In genomic region chr19:42255438-42255783, GRCm38 (mm10) we compare ENCODE assay signal across 8 mouse cellular contexts. TPM values are rescaled to one million over a fixed set of nuclear protein-coding genes. Genes with fewer than 3 reads are reported as not detected.
A peak's percentile ranks its signal among the peaks of the same experiment; 100 is the strongest.
DNase-seq lines count a peak whose midpoint lies in the region; ATAC-seq and TF ChIP-seq lines count a peak whose summit lies in the region.

No protein-coding gene starts in this region.

- no peaks in the 10 kb centered on the region for H3K36me3 ChIP-seq in embryonic facial prominence, embryonic 13.5 days
- no peaks in the 10 kb centered on the region for H3K36me3 ChIP-seq in intestine, postnatal 0 days (ENCODE audit: control insufficient read depth, insufficient read depth)
- H3K36me3 ChIP-seq in midbrain, embryonic 14.5 days (ENCODE audit: control insufficient read depth, insufficient read depth, low read length), result no peaks in the 10 kb centered on the region

- H3K27ac ChIP-seq in left cerebral cortex, adult 2 months, result peak overlapping the region; percentile 99
- H3K27ac ChIP-seq in embryonic facial prominence, embryonic 13.5 days, result no peak overlapping the region
- H3K27ac ChIP-seq in intestine, postnatal 0 days (ENCODE audit: low read depth, low read length), result no peak overlapping the region
- H3K27ac ChIP-seq in midbrain, embryonic 14.5 days (replicated peaks; ENCODE audit: low read depth, low read length), result peak overlapping the region; percentile 85

- no peaks in the 10 kb centered on the region for H3K9me3 ChIP-seq in embryonic facial prominence, embryonic 13.5 days
- no peaks in the 10 kb centered on the region for H3K9me3 ChIP-seq in intestine, postnatal 0 days (ENCODE audit: control insufficient read depth)
- no peaks in the 10 kb centered on the region for H3K9me3 ChIP-seq in midbrain, embryonic 14.5 days (ENCODE audit: control insufficient read depth, low read length)

- 4% methylated on average over 7 of the region's 23 CpGs for WGBS in embryonic facial prominence, embryonic 13.5 days
- WGBS in intestine, postnatal 0 days, result 1% methylated on average over 20 of the region's 23 CpGs
- WGBS in midbrain, embryonic 14.5 days, result under 1% methylated on average over 13 of the region's 23 CpGs

- TF ChIP-seq CTCF in left cerebral cortex, adult 2 months (IDR thresholded peaks at IDR 0.05), result no peak
- TF ChIP-seq CTCF in intestine, postnatal 0 days (IDR thresholded peaks at IDR 0.05; ENCODE audit: low read depth), result no peak

- H3K4me1 ChIP-seq in embryonic facial prominence, embryonic 13.5 days, result peaks cover 6% of the 10 kb centered on the region
- 0 out of 2 replicates have a peak, but pooled peaks cover 2% of the 10 kb centered on the region for H3K4me1 ChIP-seq in intestine, postnatal 0 days (replicated peaks; ENCODE audit: control insufficient read depth, insufficient read depth, low read length)
- H3K4me1 ChIP-seq in midbrain, embryonic 14.5 days (ENCODE audit: control insufficient read depth, insufficient read depth, low read length), result peaks cover 15% of the 10 kb centered on the region

- H3K4me3 ChIP-seq in left cerebral cortex, adult 2 months, result peak overlapping the region; percentile 76
- peak overlapping the region; percentile 41 for H3K4me3 ChIP-seq in embryonic facial prominence, embryonic 13.5 days
- peak overlapping the region; percentile 26 for H3K4me3 ChIP-seq in intestine, postnatal 0 days (ENCODE audit: low read depth, low read length)
- peak overlapping the region; percentile 62 for H3K4me3 ChIP-seq in midbrain, embryonic 14.5 days (replicated peaks; ENCODE audit: low read depth, low read length)

- H3K4me2 ChIP-seq in embryonic facial prominence, embryonic 13.5 days, result peak overlapping the region; percentile 68
- H3K4me2 ChIP-seq in intestine, postnatal 0 days (replicated peaks; ENCODE audit: low read depth), result peak overlapping the region; percentile 63
- peak overlapping the region; percentile 66 for H3K4me2 ChIP-seq in midbrain, embryonic 14.5 days (ENCODE audit: low read length)

- peaks cover 25% of the 10 kb centered on the region for H3K27me3 ChIP-seq in embryonic facial prominence, embryonic 13.5 days
- peaks cover 22% of the 10 kb centered on the region; the same call in 1 of the 2 replicates for H3K27me3 ChIP-seq in intestine, postnatal 0 days (replicated peaks; ENCODE audit: control insufficient read depth, insufficient read depth, low read length)
- H3K27me3 ChIP-seq in midbrain, embryonic 14.5 days (ENCODE audit: control insufficient read depth, insufficient read depth, low read length), result no peaks in the 10 kb centered on the region

- intact Hi-C loops in left cerebral cortex, adult 2 months (cut with DNase I), result no loop called here

- DNase-seq in left cerebral cortex, adult 2 months (ENCODE audit: extremely low spot score in 1 of 2, low spot score in 2 of 2), result peak in 1 of 2 experiments; percentile 70
- DNase-seq in left cerebral cortex, adult 11 months (ENCODE audit: low spot score), result no peak
- peak; percentile 82 for DNase-seq in midbrain, embryonic 14.5 days
- no peak for DNase-seq in urinary bladder, postnatal 14 days (ENCODE audit: low spot score)
- DNase-seq in retina, postnatal 1 day, result no peak

- ATAC-seq in embryonic facial prominence, embryonic 13.5 days (ENCODE audit: insufficient number of reproducible peaks, insufficient read depth, low FRiP score, low TSS enrichment, low read depth), result no peak
- peak; percentile 28; the same call in 1 of the 2 replicates for ATAC-seq in intestine, postnatal 0 days
- ATAC-seq in midbrain, embryonic 14.5 days (ENCODE audit: low FRiP score, low TSS enrichment), result peak; percentile 48; the same call in 1 of the 2 replicates
- ATAC-seq in inflammation-experienced regulatory T-cells, adult 6 months, result no peak

- no peak overlapping the region for H3K9ac ChIP-seq in embryonic facial prominence, embryonic 13.5 days
- no peak overlapping the region for H3K9ac ChIP-seq in intestine, postnatal 0 days (ENCODE audit: low read depth, low read length)
- H3K9ac ChIP-seq in midbrain, embryonic 14.5 days (replicated peaks; ENCODE audit: low read length), result peak overlapping the region; percentile 86

RNA-seq across cellular contexts. Expression of gene Golga7b, which starts 8.0 kb away (rescaled TPM):
- total RNA-seq in left cerebral cortex, adult 2 months (2021), result 100 to 1,000 TPM; 124 TPM
- 1.5 and 1.8 TPM in 2 replicates for polyA plus RNA-seq in embryonic facial prominence, embryonic 13.5 days (2015; fragmentation: Nextera tagmentation; extraction: Ambion mirVana)
- 0.73 and 0.86 TPM in 2 replicates for polyA plus RNA-seq in intestine, postnatal 0 days (2015; fragmentation: Nextera tagmentation; extraction: Ambion mirVana)
- 34.1 and 42.2 TPM in 2 replicates for polyA plus RNA-seq in midbrain, embryonic 14.5 days (2014; fragmentation: Nextera tagmentation; extraction: Ambion mirVana)
- polyA plus RNA-seq in inflammation-experienced regulatory T-cells, adult 6 months (2017; shearing (Covaris generic)), result not detected

RNA-seq across cellular contexts. Expression of gene Sfrp5, which starts 53.4 kb away (rescaled TPM):
- total RNA-seq in left cerebral cortex, adult 2 months (2021), result under 1 TPM; 0.48 to 0.65 TPM
- 1.4 and 1.7 TPM in 2 replicates for polyA plus RNA-seq in embryonic facial prominence, embryonic 13.5 days (2015; fragmentation: Nextera tagmentation; extraction: Ambion mirVana)
- polyA plus RNA-seq in intestine, postnatal 0 days (2015; fragmentation: Nextera tagmentation; extraction: Ambion mirVana), result 0.27 and 0.58 TPM in 2 replicates
- polyA plus RNA-seq in midbrain, embryonic 14.5 days (2014; fragmentation: Nextera tagmentation; extraction: Ambion mirVana), result 0.68 and 0.82 TPM in 2 replicates
- not detected for polyA plus RNA-seq in inflammation-experienced regulatory T-cells, adult 6 months (2017; shearing (Covaris generic))

Comparison
In these comparisons a context has a peak if more than half of its experiments do, and no peak if none do; other contexts are left out.
1. H3K27ac ChIP-seq: peak in left cerebral cortex, adult 2 months (single experiment) and midbrain, embryonic 14.5 days (single experiment); none in embryonic facial prominence, embryonic 13.5 days (single experiment) and intestine, postnatal 0 days (single experiment).
2. H3K4me3 ChIP-seq: peak in every context shown above with its lines; median percentile 76 in left cerebral cortex, adult 2 months; 62 in midbrain, embryonic 14.5 days; 41 in embryonic facial prominence, embryonic 13.5 days; 26 in intestine, postnatal 0 days.
3. ATAC-seq: peak in intestine, postnatal 0 days (single experiment) and midbrain, embryonic 14.5 days (single experiment); none in embryonic facial prominence, embryonic 13.5 days (single experiment) and inflammation-experienced regulatory T-cells, adult 6 months (single experiment).
4. RNA of gene Golga7b, which starts 8.0 kb away (polyA plus RNA-seq): 34.1 to 42.2 TPM in midbrain, embryonic 14.5 days; 1.5 to 1.8 TPM in embryonic facial prominence, embryonic 13.5 days, 0.73 to 0.86 TPM in intestine, postnatal 0 days and not detected in inflammation-experienced regulatory T-cells, adult 6 months; every median in the first group is over 10 times any median in the second.
5. Peak in every context shown above with its lines, with median percentiles within 50 percentile points of each other: H3K4me2 ChIP-seq.